Mouse (Mus musculus): ENCODE measurements at regions not wholly inside any gene's neighbourhood (a gene's known extent, or its start where the extent isn't known, plus 50 kb on each side); places are given as distances from the start of the nearest gene placed in this dataset.

DNA sequence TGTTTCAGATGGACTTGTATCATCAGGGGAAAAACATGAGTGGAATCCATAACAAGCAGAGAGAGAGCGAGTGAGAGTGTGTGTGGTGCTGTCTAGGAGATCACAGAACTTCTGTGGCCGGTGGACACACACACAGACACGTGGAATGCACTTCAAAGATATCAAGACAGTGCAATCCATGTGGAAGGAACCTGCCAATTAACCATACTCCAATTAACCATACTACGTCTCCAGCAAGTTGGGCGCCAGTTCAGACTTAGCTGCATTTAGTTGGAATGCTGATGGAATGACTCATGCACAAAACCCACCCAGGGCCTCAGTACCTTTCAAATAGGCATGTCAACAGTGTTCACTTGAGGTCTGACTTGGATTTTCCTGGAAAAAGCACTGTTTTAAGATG, 172.8 kb upstream of the Rnd3 start:
- TF ChIP-seq MAFK (IDR thresholded peaks at IDR 0.05; ENCODE audit: insufficient read depth, low read depth, low read length) (no peak), CHD2 (IDR thresholded peaks at IDR 0.05; ENCODE audit: low read depth, low read length) (no peak), HCFC1 (IDR thresholded peaks at IDR 0.05; ENCODE audit: borderline replicate concordance, insufficient read depth, low read length) (no peak), ZNF384 (IDR thresholded peaks at IDR 0.05; ENCODE audit: low read depth, low read length) (no peak)

All from ES-E14 (cell line).